Mouse (Mus musculus) lung, adult 2 months (tissue): ENCODE measurements around the gene Cabp2.

Experiments used
- CTCF ChIP-seq: fragments of 200-500 bp; IDR thresholded peaks from 2 replicates; pipeline ENCODE4 v1.5.1; 2011; ENCODE audit warnings: mild to moderate bottlenecking, low read length, control low read depth; ENCODE audit not compliant: insufficient read depth
- POLR2A ChIP-seq: fragments of 200-500 bp; IDR thresholded peaks from 2 replicates; pipeline ENCODE4 v1.6.1; 2011; ENCODE audit warnings: low read depth, mild to moderate bottlenecking, control low read depth, low read length, borderline replicate concordance; ENCODE audit errors: extremely low read depth

DNA sequence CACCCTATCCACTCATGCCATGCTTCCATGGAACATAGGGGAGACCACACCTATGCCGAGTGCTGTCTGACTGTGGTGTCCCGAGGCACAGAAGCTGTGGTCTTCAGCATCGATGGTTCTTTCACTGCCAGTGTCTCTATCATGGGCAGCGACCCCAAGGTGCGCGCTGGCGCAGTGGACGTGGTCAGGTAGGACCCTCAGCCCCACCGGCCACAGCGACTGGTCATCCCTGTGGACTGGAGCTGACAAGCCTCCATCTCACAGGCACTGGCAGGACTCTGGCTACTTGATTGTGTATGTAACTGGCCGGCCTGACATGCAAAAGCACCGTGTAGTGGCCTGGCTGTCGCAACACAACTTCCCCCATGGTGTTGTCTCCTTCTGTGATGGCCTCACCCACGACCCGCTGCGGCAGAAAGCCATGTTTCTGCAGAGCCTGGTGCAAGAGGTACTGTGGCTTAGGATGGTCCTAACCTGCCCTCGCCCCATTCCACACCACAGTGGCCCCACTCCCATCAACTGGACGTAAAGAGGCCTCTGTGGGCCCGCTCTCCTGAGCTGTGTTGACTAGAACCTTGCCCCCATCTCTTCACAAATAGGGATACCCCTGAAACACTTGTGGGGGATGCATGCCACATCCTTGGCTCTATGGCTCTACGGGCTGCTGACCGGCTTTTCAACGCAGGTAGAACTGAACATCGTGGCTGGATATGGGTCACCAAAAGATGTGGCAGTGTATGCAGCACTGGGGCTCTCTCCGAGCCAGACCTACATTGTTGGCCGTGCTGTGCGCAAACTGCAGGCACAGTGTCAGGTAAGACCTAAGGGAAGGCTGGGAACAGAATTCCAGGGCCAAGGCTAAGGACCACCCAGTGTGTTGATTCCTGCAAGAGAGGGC, 30.9 kb downstream of the Cabp2 start:
- TF ChIP-seq POLR2A (no peak), CTCF (no peak)
